Mouse (Mus musculus): ENCODE measurements around the gene Hist1h2bj. TPM values are rescaled to one million over a fixed set of nuclear protein-coding genes. Genes with fewer than 3 reads are reported as not detected.

Hist1h2bj gene
- total RNA-seq, 2 experiments from 2014 or later: 238 to 664 TPM

- no peak for ATAC-seq (replicated peaks; ENCODE audit: low FRiP score, low TSS enrichment, poor library complexity, severe bottlenecking)
Measured at GRCm38 (mm10) chr13:22036986-22037385, 6.0 kb upstream of the Hist1h2bj start.

- ATAC-seq (replicated peaks; ENCODE audit: low FRiP score, low TSS enrichment, poor library complexity, severe bottlenecking): no peak
Measured at GRCm38 (mm10) chr13:22037415-22037814, 5.6 kb upstream of the Hist1h2bj start.

GRCm38 (mm10) chr13:22039364-22039763, 3.6 kb upstream of the Hist1h2bj start:
- no peak for ATAC-seq (replicated peaks; ENCODE audit: low FRiP score, low TSS enrichment, poor library complexity, severe bottlenecking)

- ATAC-seq (replicated peaks; ENCODE audit: low FRiP score, low TSS enrichment, poor library complexity, severe bottlenecking): no peak
Measured at GRCm38 (mm10) chr13:22039951-22040463, 3.0 kb upstream of the Hist1h2bj start.

- peak; percentile 19 for ATAC-seq (replicated peaks; ENCODE audit: low FRiP score, low TSS enrichment, poor library complexity, severe bottlenecking)
Measured at GRCm38 (mm10) chr13:22040464-22041141, 2.4 kb upstream of the Hist1h2bj start.

GRCm38 (mm10) chr13:22041142-22041536, 1.9 kb upstream of the Hist1h2bj start, which contains the start of gene Hist1h4i:
Gene Hist1h4i (minus strand): TSS chr13:22041362.
- peak; percentile 38 for ATAC-seq (replicated peaks; ENCODE audit: low FRiP score, low TSS enrichment, poor library complexity, severe bottlenecking)

GRCm38 (mm10) chr13:22041651-22042567, 1.1 kb upstream of the Hist1h2bj start:
- ATAC-seq (replicated peaks; ENCODE audit: low FRiP score, low TSS enrichment, poor library complexity, severe bottlenecking): no peak

- ATAC-seq (replicated peaks; ENCODE audit: low FRiP score, low TSS enrichment, poor library complexity, severe bottlenecking): peak; percentile 32
Measured at GRCm38 (mm10) chr13:22043503-22044431, 753 bp downstream of the Hist1h2bj start.

GRCm38 (mm10) chr13:22044432-22045155, 1.6 kb downstream of the Hist1h2bj start:
- ATAC-seq (replicated peaks; ENCODE audit: low FRiP score, low TSS enrichment, poor library complexity, severe bottlenecking): no peak

GRCm38 (mm10) chr13:22045311-22045710, 2.3 kb downstream of the Hist1h2bj start:
- no peak for ATAC-seq (replicated peaks; ENCODE audit: low FRiP score, low TSS enrichment, poor library complexity, severe bottlenecking)

GRCm38 (mm10) chr13:22049041-22049440, 6.0 kb downstream of the Hist1h2bj start:
- no peak for ATAC-seq (replicated peaks; ENCODE audit: low FRiP score, low TSS enrichment, poor library complexity, severe bottlenecking)

- peak; percentile 40 for ATAC-seq (replicated peaks; ENCODE audit: low FRiP score, low TSS enrichment, poor library complexity, severe bottlenecking)
Measured at GRCm38 (mm10) chr13:22049737-22050440, 6.9 kb downstream of the Hist1h2bj start.

GRCm38 (mm10) chr13:22050591-22051522, 7.8 kb downstream of the Hist1h2bj start:
- peak; percentile 94 for ATAC-seq (replicated peaks; ENCODE audit: low FRiP score, low TSS enrichment, poor library complexity, severe bottlenecking)

- ATAC-seq (replicated peaks; ENCODE audit: low FRiP score, low TSS enrichment, poor library complexity, severe bottlenecking): no peak
Measured at GRCm38 (mm10) chr13:22051523-22051859, 8.5 kb downstream of the Hist1h2bj start.

GRCm38 (mm10) chr13:22053754-22054153, 10.7 kb downstream of the Hist1h2bj start:
- no peak for ATAC-seq (replicated peaks; ENCODE audit: low FRiP score, low TSS enrichment, poor library complexity, severe bottlenecking)

GRCm38 (mm10) chr13:22061422-22061821, 18.4 kb downstream of the Hist1h2bj start:
- ATAC-seq (replicated peaks; ENCODE audit: low FRiP score, low TSS enrichment, poor library complexity, severe bottlenecking): no peak

GRCm38 (mm10) chr13:22063468-22063867, 20.5 kb downstream of the Hist1h2bj start:
- no peak for ATAC-seq (replicated peaks; ENCODE audit: low FRiP score, low TSS enrichment, poor library complexity, severe bottlenecking)
